Comparison of ENCODE assay signal across 14 mouse cellular contexts in genomic region chr5:147939226-147939625, GRCm38 (mm10). TPM values are rescaled to one million over a fixed set of nuclear protein-coding genes. Genes with fewer than 3 reads are reported as not detected.
A peak's percentile ranks its signal among the peaks of the same experiment; 100 is the strongest.
DNase-seq lines count a peak whose midpoint lies in the region; ATAC-seq and TF ChIP-seq lines count a peak whose summit lies in the region.
"Had no signal": no experiment of that assay in that cellular context is flagged by ENCODE, and none has a peak within 500 bp of the region (broad histone marks: within the 10 kb centered on the region; RNA-seq: fewer than 3 reads in every experiment).

No protein-coding gene starts in this region.

- intact Hi-C loops in heart, postnatal 10 days (cut with DNase I), result no loop called here

- no peak for TF ChIP-seq POLR2A in limb, embryonic 14.5 days (IDR thresholded peaks at IDR 0.05; ENCODE audit: borderline replicate concordance, extremely low read depth, insufficient read depth, insufficient read length)
- no peak for TF ChIP-seq POLR2A in thymus, adult 2 months (IDR thresholded peaks at IDR 0.05; ENCODE audit: control insufficient read depth, extremely low read depth, insufficient read depth, low read length, poor library complexity)

- no peaks in the 10 kb centered on the region for H3K27me3 ChIP-seq in limb, embryonic 14.5 days (ENCODE audit: control insufficient read depth, insufficient read depth, low read length)
- H3K27me3 ChIP-seq in limb, embryonic 10.5 days (ENCODE audit: low read depth, poor library complexity, severe bottlenecking), result no peaks in the 10 kb centered on the region
- no peaks in the 10 kb centered on the region for H3K27me3 ChIP-seq in thymus, adult 2 months (ENCODE audit: control insufficient read depth, insufficient read depth, low read length)
- H3K27me3 ChIP-seq: liver, embryonic 15.5 days; neural tube, embryonic 12.5 days had no signal

- no peak overlapping the region for H3K9ac ChIP-seq in limb, embryonic 14.5 days (ENCODE audit: low read depth, low read length, severe bottlenecking)
- H3K9ac ChIP-seq: liver, embryonic 15.5 days; neural tube, embryonic 12.5 days had no signal

- no peaks in the 10 kb centered on the region for H3K36me3 ChIP-seq in limb, embryonic 14.5 days (ENCODE audit: control insufficient read depth, insufficient read depth, low read length)
- H3K36me3 ChIP-seq in limb, embryonic 10.5 days, result no peaks in the 10 kb centered on the region
- no peaks in the 10 kb centered on the region for H3K36me3 ChIP-seq in thymus, adult 2 months (ENCODE audit: control insufficient read depth, insufficient read depth, low read length)
- H3K36me3 ChIP-seq: liver, embryonic 15.5 days; neural tube, embryonic 12.5 days had no signal

- peak; percentile 82 to 87 for DNase-seq in cerebellum, postnatal 10 days
- DNase-seq in cerebellum, adult 11 months, result no peak
- peak; percentile 54 for DNase-seq in limb, embryonic 14.5 days (ENCODE audit: low spot score)
- DNase-seq in limb, embryonic 10.5 days (ENCODE audit: low spot score), result no peak
- DNase-seq in adipocyte (ENCODE audit: low spot score), result peak; percentile 50
- peak; percentile 46 to 52 for DNase-seq in heart, postnatal 10 days
- DNase-seq in thymus, adult 2 months, result no peak
- no peak for DNase-seq in right cerebral cortex, postnatal 4 days
- DNase-seq: adrenal gland, adult 8-10 months; kidney, adult 18-20 months; thymus, postnatal 36 days had no signal

- no peaks in the 10 kb centered on the region for H3K4me1 ChIP-seq in limb, embryonic 14.5 days (ENCODE audit: control insufficient read depth, insufficient read depth, low read length)
- no peaks in the 10 kb centered on the region for H3K4me1 ChIP-seq in limb, embryonic 10.5 days
- H3K4me1 ChIP-seq in thymus, adult 2 months (replicated peaks; ENCODE audit: control insufficient read depth, insufficient read depth, low read length), result no peaks in the 10 kb centered on the region
- H3K4me1 ChIP-seq: liver, embryonic 15.5 days; neural tube, embryonic 12.5 days had no signal

- H3K9me3 ChIP-seq in limb, embryonic 14.5 days (ENCODE audit: control insufficient read depth, low read length), result 0 out of 2 replicates have a peak, but pooled peaks cover 4% of the 10 kb centered on the region
- no peaks in the 10 kb centered on the region for H3K9me3 ChIP-seq in limb, embryonic 10.5 days (replicated peaks)
- H3K9me3 ChIP-seq: neural tube, embryonic 12.5 days had no signal

- ATAC-seq in limb, embryonic 14.5 days (ENCODE audit: low FRiP score, low read depth), result no peak

- 65% methylated on average over 5 of the region's 5 CpGs for WGBS in limb, embryonic 14.5 days
- WGBS in limb, embryonic 10.5 days, result 86% methylated on average over 5 of the region's 5 CpGs
- WGBS in thymus, adult 2 months, result 29% methylated on average over 5 of the region's 5 CpGs

- no peak overlapping the region for H3K27ac ChIP-seq in limb, embryonic 14.5 days (replicated peaks; ENCODE audit: low read depth, low read length)
- H3K27ac ChIP-seq in limb, embryonic 10.5 days, result no peak overlapping the region
- H3K27ac ChIP-seq in thymus, adult 2 months (ENCODE audit: control insufficient read depth, insufficient read depth, low read length), result no peak overlapping the region
- H3K27ac ChIP-seq: liver, embryonic 15.5 days; neural tube, embryonic 12.5 days had no signal

- no peak overlapping the region for H3K4me2 ChIP-seq in limb, embryonic 14.5 days (replicated peaks; ENCODE audit: low read depth, low read length, severe bottlenecking)
- H3K4me2 ChIP-seq: liver, embryonic 15.5 days; neural tube, embryonic 12.5 days had no signal

- no peak for TF ChIP-seq CTCF in thymus, adult 2 months (IDR thresholded peaks at IDR 0.05; ENCODE audit: borderline replicate concordance, control insufficient read depth, extremely low read depth, insufficient read depth, low read length, poor library complexity)

- no peak overlapping the region for H3K4me3 ChIP-seq in limb, embryonic 14.5 days (replicated peaks; ENCODE audit: low read length)
- no peak overlapping the region for H3K4me3 ChIP-seq in limb, embryonic 10.5 days
- no peak overlapping the region for H3K4me3 ChIP-seq in thymus, adult 2 months (ENCODE audit: control insufficient read depth, insufficient read depth, low read length)
- H3K4me3 ChIP-seq: erythroblast, embryonic 14.5 days; liver, embryonic 15.5 days; neural tube, embryonic 12.5 days had no signal

RNA-seq across cellular contexts. Expression of gene Mtus2, which starts 17.9 kb away (rescaled TPM):
- polyA plus RNA-seq in limb, embryonic 14.5 days (2012; rRNA removed), result 3.0 and 3.2 TPM in 2 replicates
- polyA plus RNA-seq in limb, embryonic 14.5 days (2014; fragmentation: Nextera tagmentation; extraction: Ambion mirVana), result 5.5 and 6.8 TPM in 2 replicates
- polyA plus RNA-seq in limb, embryonic 10.5 days (2016; fragmentation: Nextera tagmentation; extraction: Ambion mirVana), result 3.0 and 3.4 TPM in 2 replicates
- 100 to 1,000 TPM in 1 of 2 experiments, 10 to 100 TPM in 1; 88.3 to 114 TPM for total RNA-seq in heart, postnatal 10 days (2021)
- polyA plus RNA-seq in thymus, adult 2 months (2012; rRNA removed), result 3.6 and 8.7 TPM in 2 replicates
- polyA plus RNA-seq: erythroblast, embryonic 14.5 days had no signal

RNA-seq across cellular contexts. Expression of gene Slc46a3, which starts 44.6 kb away (rescaled TPM):
- 3.4 TPM in 2 replicates for polyA plus RNA-seq in limb, embryonic 14.5 days (2012; rRNA removed)
- polyA plus RNA-seq in limb, embryonic 14.5 days (2014; fragmentation: Nextera tagmentation; extraction: Ambion mirVana), result 2.9 and 3.0 TPM in 2 replicates
- 1.3 and 2.4 TPM in 2 replicates for polyA plus RNA-seq in limb, embryonic 10.5 days (2016; fragmentation: Nextera tagmentation; extraction: Ambion mirVana)
- 1 to 10 TPM; 3.4 to 3.5 TPM for total RNA-seq in heart, postnatal 10 days (2021)
- polyA plus RNA-seq in thymus, adult 2 months (2012; rRNA removed), result 34.7 and 50.4 TPM in 2 replicates

Comparison
In these comparisons a context has a peak if more than half of its experiments do, and no peak if none do; other contexts are left out.
1. DNase-seq: peak in cerebellum, postnatal 10 days (2 of 2), limb, embryonic 14.5 days (single experiment), adipocyte (single experiment) and heart, postnatal 10 days (2 of 2); none in cerebellum, adult 11 months (single experiment), limb, embryonic 10.5 days (single experiment), thymus, adult 2 months (single experiment) and right cerebral cortex, postnatal 4 days (single experiment).